Mouse (Mus musculus): Measurements from ENCODE around the gene Olfr1512. TPM values are rescaled to one million over a fixed set of nuclear protein-coding genes. Genes with fewer than 3 reads are reported as not detected.

The Olfr1512 gene
- total RNA-seq, 2 experiments from 2014 or later = not detected

Other genes starting within 250 kb of the Olfr1512 start
- 10 to 100 TPM; 22.1 to 23.3 TPM for gene Supt16, start 181.8 kb downstream of the Olfr1512 start, total RNA-seq (2021)
- gene Chd8, start 121.4 kb downstream of the Olfr1512 start, total RNA-seq (2021) = 10 to 100 TPM; 34.6 to 44.8 TPM
- 10 to 100 TPM; 33.0 to 37.6 TPM for gene Tox4, start 100.0 kb downstream of the Olfr1512 start, total RNA-seq (2021)
- 1 to 10 TPM; 4.2 to 5.2 TPM for gene Rab2b, start 99.6 kb downstream of the Olfr1512 start, total RNA-seq (2021)
- gene Mettl3, start 74.0 kb downstream of the Olfr1512 start, total RNA-seq (2021) = 10 to 100 TPM; 14.3 to 17.8 TPM
- gene Sall2, start 50.4 kb downstream of the Olfr1512 start, total RNA-seq (2021) = 1 to 10 TPM; 1.4 to 1.8 TPM
- not detected for gene Olfr1513, start 22.8 kb downstream of the Olfr1512 start, total RNA-seq (2021)
- not detected for gene Olfr1511, start 18.2 kb upstream of the Olfr1512 start, total RNA-seq (2021)
- not detected for gene Olfr1510, start 35.2 kb upstream of the Olfr1512 start, total RNA-seq (2021)
- not detected for gene Olfr1509, start 63.8 kb upstream of the Olfr1512 start, total RNA-seq (2021)
- not detected for gene Olfr1508, start 88.3 kb upstream of the Olfr1512 start, total RNA-seq (2021)
- not detected for gene Olfr1507, start 116.6 kb upstream of the Olfr1512 start, total RNA-seq (2021)

All from heart, postnatal 25 days (tissue).